16 mouse cellular contexts compared by ENCODE assay signal in the genomic region with DNA sequence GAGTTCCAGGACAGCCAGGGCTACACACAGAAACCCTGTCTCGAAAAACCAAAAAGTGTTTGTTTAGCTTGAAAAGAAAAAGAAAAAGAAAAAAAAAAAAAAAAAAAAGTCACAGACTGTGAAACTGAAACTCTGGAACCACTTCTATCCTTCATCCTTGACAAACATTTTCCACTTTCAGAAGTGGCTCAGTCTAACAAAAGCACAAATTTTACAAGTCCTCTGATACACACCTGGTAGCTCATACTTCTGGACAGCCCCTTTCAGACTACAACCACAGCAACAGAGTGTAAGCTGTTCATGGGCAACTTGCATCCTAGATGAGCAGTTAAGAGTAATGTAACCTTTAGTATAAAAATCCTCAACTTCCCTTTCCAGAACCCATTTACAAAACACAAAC.
"Had no signal": no experiment of that assay in that cellular context is flagged by ENCODE, and none has a peak within 500 bp of the region (broad histone marks: within the 10 kb centered on the region; RNA-seq: fewer than 3 reads in every experiment).

No protein-coding gene starts in this region.

- H3K4me2 ChIP-seq: limb, embryonic 13.5 days; stomach, embryonic 15.5 days had no signal

- H3K9ac ChIP-seq: limb, embryonic 13.5 days; stomach, embryonic 15.5 days had no signal

- H3K27ac ChIP-seq: limb, embryonic 13.5 days; midbrain, embryonic 10.5 days; stomach, embryonic 15.5 days had no signal

- ATAC-seq: intestine, embryonic 16.5 days had no signal

- H3K36me3 ChIP-seq: stomach, embryonic 15.5 days had no signal

- H3K4me3 ChIP-seq: limb, embryonic 13.5 days; midbrain, embryonic 10.5 days; stomach, embryonic 15.5 days had no signal

- DNase-seq: kidney, adult 2 months; kidney, postnatal 25 days; layer of hippocampus, adult 9-11 months; layer of hippocampus, postnatal 36 days; left cerebral cortex, postnatal 4 days; lung, adult 18-20 months; lung, postnatal 10 days; lung, postnatal 4 days; midbrain, embryonic 14.5 days; right cerebral cortex, postnatal 14 days; thymus, adult 2 months; thymus, postnatal 25 days had no signal

- H3K27me3 ChIP-seq: limb, embryonic 13.5 days; stomach, embryonic 15.5 days had no signal

- H3K9me3 ChIP-seq: limb, embryonic 13.5 days; midbrain, embryonic 10.5 days; stomach, embryonic 15.5 days had no signal
